Mouse (Mus musculus) frontal cortex, postnatal 14 days (tissue): ENCODE measurements around the gene Atg4d.
"Not testable (repeated sequence)": the region's sequence is repeated elsewhere in the genome, so short reads cannot be mapped to it uniquely, and the experiment has no call there.

Source experiments
- DNase-seq, 2 experiments: peaks; one replicate each; pipeline ENCODE4 v3.0.0; 2022; ENCODE audit warnings: low spot score in 2 of 2

Atg4d gene

GRCm38 (mm10) chr9:21239465-21239848 is 25.6 kb upstream of the Atg4d start:
- DNase-seq, result no peak

GRCm38 (mm10) chr9:21241343-21241742 is 23.8 kb upstream of the Atg4d start:
- peak; percentile 64 to 75 for DNase-seq

DNA sequence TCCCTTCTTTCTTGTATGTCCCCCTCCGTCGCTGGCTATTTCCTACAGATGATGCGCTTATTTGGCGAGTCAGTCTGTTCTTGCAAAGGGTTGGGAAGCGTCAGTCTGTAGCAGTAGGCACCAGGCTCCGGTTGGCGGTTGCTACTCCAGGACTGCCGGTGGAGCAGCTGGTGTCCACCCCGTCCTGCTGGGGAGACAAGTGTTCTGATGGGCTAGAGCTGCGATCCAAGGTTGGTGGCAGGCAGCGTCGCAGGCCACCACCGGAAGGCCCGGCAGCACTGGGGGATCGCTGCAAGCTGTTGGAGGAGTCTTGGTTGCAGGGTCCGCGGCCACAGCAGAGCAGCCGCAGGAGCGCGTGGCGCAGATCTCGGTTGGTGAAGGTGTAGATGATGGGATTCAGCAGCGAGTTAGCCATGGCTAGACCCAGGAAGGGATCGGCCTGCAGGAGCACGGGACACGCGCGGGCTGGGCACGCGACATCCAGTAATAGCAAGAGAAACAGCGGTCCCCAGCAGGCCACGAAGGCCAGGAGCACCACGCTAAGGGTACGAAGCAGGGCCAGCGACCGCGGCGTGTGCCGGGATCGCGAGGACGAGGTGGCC is 21.2 kb upstream of the Atg4d start:
- no peak for DNase-seq

- no peak for DNase-seq
Observed at GRCm38 (mm10) chr9:21244428-21245112, 20.5 kb upstream of the Atg4d start.

DNA sequence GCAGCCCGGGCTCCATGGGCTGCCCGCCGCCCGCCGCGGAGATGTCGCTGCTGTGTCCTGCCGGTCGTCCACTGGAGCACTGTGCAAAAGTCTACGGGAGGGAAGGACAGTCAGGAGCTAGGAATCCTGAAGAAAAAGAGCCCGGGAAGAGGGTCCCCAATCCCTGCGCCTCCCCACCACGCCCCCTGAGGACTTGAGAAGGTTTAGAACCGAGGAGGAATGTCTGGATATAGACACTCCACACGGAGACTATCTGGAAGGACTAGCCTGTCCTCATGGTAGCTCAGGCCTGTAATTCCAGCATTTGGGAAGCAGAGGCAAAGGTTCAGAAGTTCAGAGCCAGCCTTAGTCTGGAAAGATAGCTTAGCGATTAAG is 20.0 kb upstream of the Atg4d start:
- no peak for DNase-seq

DNA sequence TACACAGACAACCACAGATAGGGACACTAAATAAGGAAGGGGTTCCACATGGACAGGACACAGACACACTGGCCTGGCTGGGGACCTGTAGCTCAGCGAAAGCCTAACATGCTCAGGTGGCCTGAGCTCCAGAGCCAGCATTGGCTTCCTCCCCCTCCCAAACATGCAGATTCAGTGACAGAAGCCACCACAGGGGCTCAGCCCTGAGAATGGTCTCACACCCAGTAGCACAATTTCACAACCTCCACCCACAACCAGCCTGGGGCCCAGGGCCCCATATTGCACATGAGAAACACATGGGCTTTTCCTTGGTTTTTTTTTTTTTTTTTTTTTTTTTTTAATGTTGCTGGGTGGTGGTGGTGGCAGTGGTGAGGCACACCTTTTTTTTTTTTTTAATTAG is 18.8 kb upstream of the Atg4d start:
- no peak for DNase-seq

GRCm38 (mm10) chr9:21248326-21248725 is 16.8 kb upstream of the Atg4d start, which contains the start of gene S1pr5:
Gene S1pr5, minus strand, starts transcription at chr9:21248443.
- no peak for DNase-seq

GRCm38 (mm10) chr9:21249629-21250508 is 15.2 kb upstream of the Atg4d start:
- no peak for DNase-seq

DNA sequence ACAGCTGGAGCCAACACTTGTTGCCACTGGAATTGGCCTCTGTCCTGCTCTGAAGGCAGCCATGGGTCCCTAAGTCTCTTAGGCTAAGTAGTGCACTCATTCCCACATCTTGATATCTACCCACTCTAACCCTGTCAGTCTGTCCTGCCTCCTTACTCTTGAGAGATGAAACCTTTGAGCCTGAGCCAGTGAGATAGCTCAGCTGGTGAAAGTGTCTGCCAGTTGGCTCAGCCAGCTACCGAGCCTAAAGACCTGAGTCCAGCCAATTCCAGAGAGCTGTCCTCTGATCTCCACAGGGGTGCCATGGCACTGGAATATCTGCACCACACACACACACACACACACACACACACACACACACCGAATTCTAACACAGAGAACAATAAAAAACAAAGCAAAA is 14.6 kb upstream of the Atg4d start:
- DNase-seq, result no peak

DNA sequence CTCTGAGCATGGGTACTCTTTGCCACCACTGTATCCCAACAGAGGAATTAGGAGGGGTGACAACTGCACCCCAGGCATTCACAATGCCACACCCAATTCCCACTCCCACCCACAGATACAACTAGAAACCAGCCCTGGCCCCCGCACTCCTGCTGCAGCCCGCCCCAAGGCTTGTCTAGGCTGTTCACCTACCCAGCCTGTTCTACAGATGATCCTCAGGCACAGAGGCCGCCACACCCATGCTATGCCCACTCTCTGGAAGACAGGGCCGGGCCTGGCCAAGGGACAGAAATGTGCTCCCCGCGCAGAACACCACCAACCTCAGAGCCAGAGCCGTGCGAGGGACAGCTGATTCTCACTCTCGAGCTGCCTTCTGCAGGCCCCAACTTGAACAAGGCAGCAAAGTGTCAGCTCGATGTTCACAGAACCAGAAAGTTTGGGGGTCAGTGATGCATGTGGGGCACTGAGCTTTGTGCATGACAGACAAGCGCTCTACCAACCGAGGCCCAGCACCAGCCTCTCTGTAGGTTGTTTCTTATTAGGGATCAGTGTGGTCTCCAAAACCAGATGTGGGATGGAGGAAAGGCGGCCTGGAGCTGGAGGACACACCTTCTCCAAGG is 13.9 kb upstream of the Atg4d start:
- no peak for DNase-seq

DNA sequence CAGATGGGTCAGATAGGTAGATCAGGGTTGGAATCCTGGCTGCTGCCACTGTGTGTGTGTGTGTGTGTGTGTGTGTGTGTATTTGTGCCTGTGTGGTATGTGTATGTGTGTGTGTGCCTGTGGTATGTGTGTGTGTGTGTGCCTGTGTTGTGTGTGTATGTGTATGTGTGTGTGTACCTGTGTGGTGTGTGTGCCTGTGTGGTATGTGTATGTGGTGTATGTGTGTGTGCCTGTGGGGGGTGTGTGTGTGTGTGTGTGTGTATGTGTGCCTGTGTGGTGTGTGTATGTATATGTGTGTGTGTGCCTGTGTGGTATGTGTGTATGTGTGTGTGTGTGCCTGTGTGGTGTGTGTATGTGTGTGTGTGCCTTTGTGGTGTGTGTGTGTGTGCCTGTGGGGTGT is 10.4 kb upstream of the Atg4d start:
- no peak for DNase-seq

GRCm38 (mm10) chr9:21256349-21256748 is 8.7 kb upstream of the Atg4d start:
- not testable (repeated sequence) for DNase-seq

DNA sequence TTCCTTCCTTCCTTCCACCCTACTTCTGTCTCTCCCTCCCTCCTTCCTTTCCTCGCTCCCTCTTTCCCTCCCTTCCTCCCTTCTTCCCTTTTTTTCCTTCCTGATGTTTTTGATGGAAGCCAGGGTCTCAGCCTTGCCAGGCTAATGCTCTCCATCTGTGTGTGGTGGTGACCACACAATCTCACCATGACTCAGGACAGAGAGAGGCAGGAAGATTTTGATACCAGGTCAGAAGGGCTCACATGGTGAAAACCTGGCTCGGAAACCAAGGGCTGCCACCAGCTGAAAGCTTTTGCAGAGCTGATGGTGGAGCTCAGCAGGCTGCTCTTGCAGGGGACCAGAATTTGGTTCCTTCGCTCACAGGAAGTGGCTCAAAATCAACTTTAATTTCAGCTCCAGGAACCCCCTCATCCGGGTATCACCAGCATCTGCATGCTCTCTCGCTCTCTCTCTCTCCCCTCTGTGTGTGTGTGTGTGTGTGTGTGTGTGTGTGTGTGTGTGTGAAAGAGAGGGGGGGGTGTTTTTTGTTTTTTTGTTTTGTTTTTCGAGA is 4.5 kb upstream of the Atg4d start:
- DNase-seq, result no peak

GRCm38 (mm10) chr9:21261831-21262230 is 3.3 kb upstream of the Atg4d start:
- no peak for DNase-seq

DNA sequence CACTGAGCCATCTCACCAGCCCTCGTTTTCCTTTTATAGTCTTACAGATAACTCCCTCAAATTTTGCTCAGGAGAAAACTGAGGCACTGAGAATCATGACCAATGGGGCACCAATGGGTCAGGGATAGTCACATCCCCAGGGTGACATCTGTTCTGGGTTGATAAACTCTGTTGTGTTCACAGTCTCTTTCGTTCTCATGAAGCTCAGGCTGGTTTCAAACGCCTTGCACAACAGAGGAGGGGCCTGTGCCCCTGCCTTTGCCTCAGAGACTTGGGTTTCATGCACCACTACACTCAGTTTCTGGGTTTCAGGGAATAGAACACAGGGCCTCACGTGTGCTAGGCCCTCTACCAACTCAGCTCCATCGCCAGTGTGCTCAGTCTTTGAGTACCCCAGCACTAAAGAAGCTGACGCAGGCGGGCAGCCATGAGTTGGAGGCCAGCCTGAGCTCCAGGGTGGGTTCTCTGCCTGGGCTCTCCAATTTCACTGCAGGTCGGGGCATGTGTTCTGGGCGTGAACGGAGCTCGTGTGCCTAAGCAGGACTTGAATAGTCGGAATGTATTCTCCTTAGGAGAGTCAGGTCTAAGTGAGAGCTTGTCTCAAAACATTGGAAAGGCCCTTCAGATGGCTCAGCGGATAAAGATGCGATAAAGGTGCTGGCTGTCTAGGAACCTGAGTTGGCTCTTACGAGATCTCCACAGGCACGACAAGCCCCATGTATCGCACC is 657 bp upstream of the Atg4d start:
- no peak for DNase-seq

GRCm38 (mm10) chr9:21265611-21266010 is 518 bp downstream of the Atg4d start:
- DNase-seq, result no peak

GRCm38 (mm10) chr9:21266889-21267288 is 1.8 kb downstream of the Atg4d start:
- no peak for DNase-seq

- DNase-seq, result no peak
Observed at GRCm38 (mm10) chr9:21268305-21268704, 3.2 kb downstream of the Atg4d start.

DNA sequence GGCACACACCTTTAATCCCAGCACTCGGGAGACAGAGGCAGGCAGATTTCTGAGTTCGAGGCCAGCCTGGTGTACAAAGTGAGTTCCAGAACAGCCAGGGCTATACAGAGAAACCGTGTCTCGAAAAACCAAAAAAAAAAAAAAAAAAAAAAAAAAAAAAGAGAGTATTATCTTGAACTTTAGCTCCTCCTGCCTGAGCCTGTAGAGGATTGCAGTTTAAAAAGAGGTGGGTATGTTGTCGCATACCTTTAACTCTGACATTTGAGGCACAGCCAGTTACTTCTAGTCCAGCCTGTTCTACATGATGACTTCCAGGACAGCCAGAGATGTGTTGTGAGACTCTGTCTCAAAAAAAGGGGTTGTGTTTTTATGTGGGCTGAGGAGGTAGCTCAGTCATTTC is 4.5 kb downstream of the Atg4d start:
- not testable (repeated sequence) for DNase-seq

DNA sequence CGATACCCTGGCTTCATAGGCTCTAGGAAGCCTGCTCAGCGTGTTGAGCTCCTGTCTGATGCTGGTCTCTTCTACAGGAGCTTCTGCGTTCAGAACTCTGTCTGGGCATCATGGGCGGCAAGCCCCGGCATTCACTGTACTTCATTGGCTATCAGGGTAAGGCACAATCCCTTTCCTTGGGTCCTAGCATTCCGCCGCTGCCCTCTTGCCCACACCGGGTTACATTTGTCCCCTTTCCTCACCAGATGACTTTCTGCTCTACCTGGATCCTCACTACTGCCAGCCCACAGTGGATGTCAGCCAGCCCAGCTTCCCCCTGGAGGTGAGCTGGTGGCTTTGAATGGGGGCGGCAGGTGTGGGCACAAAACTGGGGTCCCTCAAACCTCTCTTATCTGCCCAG is 7.3 kb downstream of the Atg4d start:
- no peak for DNase-seq

GRCm38 (mm10) chr9:21273094-21273493 is 8.0 kb downstream of the Atg4d start:
- DNase-seq, result no peak
